Mouse (Mus musculus) small intestine, adult 2 months (tissue): ENCODE results near the gene Abl1.

Experiments
- CTCF ChIP-seq: fragments of 200-500 bp; IDR thresholded peaks from 2 replicates; pipeline ENCODE4 v1.5.1; 2012; ENCODE audit warnings: low read depth, mild to moderate bottlenecking, control low read depth, inconsistent platforms, low read length, moderate library complexity, mixed read lengths; ENCODE audit not compliant: insufficient replicate concordance, insufficient read length; ENCODE audit errors: extremely low read depth
- POLR2A ChIP-seq: fragments of 200-500 bp; IDR thresholded peaks from 2 replicates; pipeline ENCODE4 v1.6.1; 2012; ENCODE audit warnings: low read depth, mild to moderate bottlenecking, control low read depth, inconsistent platforms, low read length, moderate library complexity

- TF ChIP-seq CTCF = no peak
- no peak for TF ChIP-seq POLR2A
These were observed 36.7 kb downstream of the Abl1 start for GRCm38 (mm10) chr2:31724730-31725490.
